In the genomic region with DNA sequence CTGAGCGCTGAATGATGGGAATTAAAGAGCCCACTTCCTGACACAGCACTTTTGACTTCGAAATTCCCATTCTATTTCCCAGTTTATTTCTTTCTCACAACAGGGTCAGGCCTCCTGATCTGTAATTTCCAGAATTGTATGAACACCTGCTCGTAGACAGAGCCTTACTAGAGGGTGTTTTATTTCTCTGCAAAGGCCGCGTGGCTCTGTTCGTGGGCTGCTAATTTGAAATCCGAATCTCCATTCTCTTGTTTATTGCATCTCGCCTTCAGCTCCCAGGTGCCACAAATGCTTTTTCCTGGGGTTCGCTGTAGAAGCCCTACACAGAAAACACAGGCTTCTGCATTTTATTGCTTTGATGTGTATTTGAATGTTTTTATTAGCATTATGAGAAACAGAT, we compare ENCODE assay signal across 17 mouse cellular contexts.
"Had no signal": no experiment of that assay in that cellular context is flagged by ENCODE, and none has a peak within 500 bp of the region (broad histone marks: within the 10 kb centered on the region; RNA-seq: fewer than 3 reads in every experiment).

No protein-coding gene starts in this region.

- H3K4me3 ChIP-seq: intestine, embryonic 15.5 days; kidney, embryonic 15.5 days; liver, embryonic 13.5 days; neural tube, embryonic 12.5 days had no signal

- H3K4me2 ChIP-seq: intestine, embryonic 15.5 days; kidney, embryonic 15.5 days; liver, embryonic 13.5 days; midbrain, embryonic 11.5 days; neural tube, embryonic 12.5 days had no signal

- DNase-seq: kidney, adult 11 months; kidney, adult 8-10 months; kidney, postnatal 14 days; kidney, postnatal 4 days; layer of hippocampus, adult 9-11 months; layer of hippocampus, postnatal 36 days; liver, embryonic 13.5 days; lung, adult 2 months; lung, postnatal 14 days; lung, postnatal 4 days; midbrain, embryonic 14.5 days; thymus, adult 18-20 months; thymus, postnatal 36 days had no signal

- ATAC-seq: intestine, embryonic 15.5 days had no signal

- H3K27ac ChIP-seq: intestine, embryonic 15.5 days; kidney, embryonic 15.5 days; liver, embryonic 13.5 days; neural tube, embryonic 12.5 days had no signal

- H3K9ac ChIP-seq: intestine, embryonic 15.5 days; kidney, embryonic 15.5 days; liver, embryonic 13.5 days; neural tube, embryonic 12.5 days had no signal

- H3K9me3 ChIP-seq: intestine, embryonic 15.5 days; kidney, embryonic 15.5 days had no signal

- H3K27me3 ChIP-seq: intestine, embryonic 15.5 days; kidney, embryonic 15.5 days; liver, embryonic 13.5 days; neural tube, embryonic 12.5 days had no signal

- H3K4me1 ChIP-seq: intestine, embryonic 15.5 days; kidney, embryonic 15.5 days; liver, embryonic 13.5 days; neural tube, embryonic 12.5 days had no signal
